Mouse (Mus musculus): ENCODE results near the gene Ghrl.
"Not testable (repeated sequence)": the region's sequence is repeated elsewhere in the genome, so short reads cannot be mapped to it uniquely, and the experiment has no call there.

DNA sequence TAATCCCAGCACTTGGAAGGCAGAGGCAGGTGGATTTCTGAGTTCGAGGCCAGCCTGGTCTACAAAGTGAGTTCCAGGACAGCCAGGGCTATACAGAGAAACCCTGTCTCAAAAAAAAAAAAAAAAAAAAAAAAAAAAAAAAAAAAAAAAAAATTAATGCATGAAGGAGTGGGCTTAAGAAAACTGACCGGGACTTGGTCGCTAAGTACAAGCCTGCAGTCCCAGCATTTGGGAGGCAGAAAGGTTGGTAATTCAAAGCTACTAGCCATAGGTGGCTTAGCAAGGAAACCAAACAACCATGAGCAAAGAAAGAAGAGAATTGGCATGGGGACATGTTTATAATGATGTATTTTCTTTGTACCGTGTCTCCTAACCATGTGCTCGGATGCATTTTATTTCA lies 6.3 kb downstream of the Ghrl start:
- not testable (repeated sequence) for TF ChIP-seq CTCF (IDR thresholded peaks at IDR 0.05; ENCODE audit: control insufficient read depth, insufficient read depth, low read length); POLR2A (IDR thresholded peaks at IDR 0.05; ENCODE audit: borderline replicate concordance, control insufficient read depth, low read depth, low read length)

Measured in bone marrow, adult 2 months (tissue).